Mouse (Mus musculus): Measurements from ENCODE around the gene Actr3b. TPM values are rescaled to one million over a fixed set of nuclear protein-coding genes. Genes with fewer than 3 reads are reported as not detected.

Actr3b gene
- polyA plus RNA-seq, 1 experiment from 2014 or later = 0.53 TPM

DNA sequence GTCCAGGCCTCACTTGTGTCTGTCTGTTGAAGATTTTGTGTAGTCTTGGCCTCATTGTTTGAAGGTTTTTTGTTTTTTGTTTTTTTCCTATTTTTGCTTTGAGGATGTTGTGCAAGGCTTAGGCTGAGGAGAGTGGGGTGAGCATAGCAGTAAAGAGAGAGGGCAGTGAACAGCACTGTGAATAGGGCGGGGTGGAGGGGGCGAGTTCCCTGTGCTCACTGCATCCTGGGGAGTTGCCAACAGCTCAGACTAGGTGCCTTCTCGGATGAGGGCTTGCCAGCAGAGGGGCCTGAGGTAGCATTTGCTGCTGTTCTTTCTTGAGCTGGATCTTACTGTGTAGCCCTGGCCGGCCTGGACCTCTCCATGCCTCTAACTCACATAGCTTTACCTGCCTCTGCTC, 41.9 kb downstream of the Actr3b start:
- Histone ChIP-seq H3K27me3 (replicated peaks; ENCODE audit: insufficient read depth, low read length) (no peaks in the 10 kb centered on the region), H3K4me3 (ENCODE audit: low read depth, low read length) (no peak overlapping the region), H3K9ac (replicated peaks; ENCODE audit: low read depth) (no peak overlapping the region), H3K4me2 (replicated peaks; ENCODE audit: low read depth, low read length) (no peak overlapping the region), H3K27ac (ENCODE audit: low read length) (no peak overlapping the region), H3K36me3 (ENCODE audit: insufficient read depth, low read length) (no peaks in the 10 kb centered on the region), H3K4me1 (ENCODE audit: insufficient read depth, low read depth, low read length) (no peaks in the 10 kb centered on the region), H3K9me3 (ENCODE audit: low read length) (no peaks in the 10 kb centered on the region)
- TF ChIP-seq CTCF (IDR thresholded peaks at IDR 0.05) (no peak), EP300 (IDR thresholded peaks at IDR 0.05) (no peak)
- DNase-seq (ENCODE audit: low spot score) (no peak), ATAC-seq (no peak)
- WGBS = 74% methylated on average over 4 of the region's 4 CpGs

DNA sequence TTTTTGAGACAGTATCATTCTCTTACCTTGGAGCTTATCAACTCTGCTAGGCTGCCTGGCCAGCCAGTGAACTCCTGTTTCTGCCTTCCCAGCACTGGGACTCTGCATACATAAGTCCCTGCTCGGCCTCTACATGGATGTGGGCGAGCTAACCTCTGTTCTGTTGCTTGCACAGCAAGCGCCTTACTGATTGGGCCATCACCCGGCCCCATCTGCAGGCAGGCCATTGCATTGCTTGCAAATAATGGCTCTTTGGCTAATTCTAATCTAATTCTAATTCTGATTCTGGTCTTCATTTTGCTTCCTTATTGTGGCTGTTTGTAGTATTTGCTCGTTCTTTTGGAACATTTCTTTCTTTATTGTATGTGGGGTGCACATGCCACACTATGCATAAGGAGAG, 44.8 kb downstream of the Actr3b start:
- Histone ChIP-seq H3K4me3 (ENCODE audit: low read depth, low read length) (no peak overlapping the region), H3K9ac (replicated peaks; ENCODE audit: low read depth) (no peak overlapping the region), H3K9me3 (ENCODE audit: low read length) (no peaks in the 10 kb centered on the region), H3K36me3 (ENCODE audit: insufficient read depth, low read length) (no peaks in the 10 kb centered on the region), H3K4me1 (ENCODE audit: insufficient read depth, low read depth, low read length) (no peaks in the 10 kb centered on the region), H3K4me2 (replicated peaks; ENCODE audit: low read depth, low read length) (no peak overlapping the region), H3K27me3 (replicated peaks; ENCODE audit: insufficient read depth, low read length) (no peaks in the 10 kb centered on the region), H3K27ac (ENCODE audit: low read length) (no peak overlapping the region)
- no peak for ATAC-seq
- DNase-seq (ENCODE audit: low spot score) = no peak
- 72% methylated on average over 5 of the region's 5 CpGs for WGBS
- TF ChIP-seq EP300 (IDR thresholded peaks at IDR 0.05) (no peak), CTCF (IDR thresholded peaks at IDR 0.05) (0 out of 2 replicates have a peak, but pooled peaks have one; percentile 24)

DNA sequence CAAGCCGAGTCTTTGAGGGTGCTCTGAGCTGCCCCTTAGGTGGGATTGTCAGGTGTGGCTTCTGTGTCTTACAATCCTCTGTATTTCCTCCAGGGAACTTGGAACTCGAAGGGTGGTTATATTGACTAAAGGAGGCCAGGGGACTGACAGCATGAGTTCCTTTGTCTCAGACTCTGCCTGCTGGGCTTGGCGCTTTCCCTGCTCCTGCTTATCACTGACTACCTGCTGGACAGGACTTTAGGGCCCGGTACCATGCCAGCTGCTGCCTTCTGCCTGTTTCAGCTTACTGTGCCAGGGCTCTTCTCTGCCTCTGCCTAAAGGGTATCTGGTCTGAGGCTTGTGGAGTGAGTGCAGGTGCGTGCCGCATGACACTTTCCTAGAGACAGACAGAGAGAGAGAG, 53.1 kb downstream of the Actr3b start:
- H3K27ac ChIP-seq (ENCODE audit: low read length) = no peak overlapping the region
- 56% methylated on average over 6 of the region's 6 CpGs for WGBS

DNA sequence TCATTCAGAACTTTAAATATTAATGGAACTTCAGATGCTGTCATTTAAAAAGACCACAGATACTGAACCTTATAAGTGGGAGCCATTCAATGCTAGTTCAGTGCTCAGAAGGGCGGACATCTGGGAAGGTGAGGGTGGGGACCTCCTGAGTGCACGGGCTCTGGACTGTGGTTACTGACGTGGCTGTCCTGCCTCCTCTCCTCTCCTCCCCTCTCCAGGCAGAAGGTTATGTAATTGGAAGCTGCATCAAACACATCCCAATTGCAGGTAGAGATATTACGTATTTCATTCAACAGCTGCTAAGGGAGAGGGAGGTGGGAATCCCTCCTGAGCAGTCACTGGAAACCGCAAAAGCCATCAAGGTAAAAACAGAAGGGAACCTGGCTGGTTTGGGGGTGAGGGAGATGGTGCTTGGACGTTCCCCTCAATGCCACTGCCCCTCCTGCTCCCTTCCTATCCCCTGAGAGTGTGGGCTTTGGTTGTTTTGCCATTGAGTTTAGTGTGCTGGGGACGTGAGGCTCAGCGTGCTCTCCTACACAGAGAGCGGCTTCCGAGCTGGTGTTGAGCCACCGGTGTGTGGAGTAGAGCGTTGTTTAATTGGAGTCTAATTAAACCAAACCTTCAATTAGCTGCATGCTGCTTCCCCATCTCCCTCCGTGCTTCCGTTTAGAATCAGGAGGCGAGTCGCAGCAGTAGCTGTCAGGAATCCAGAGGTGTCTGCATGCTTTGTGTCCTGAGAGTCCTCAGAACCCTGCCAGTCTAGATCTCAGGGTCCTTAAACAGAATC, 69.7 kb downstream of the Actr3b start:
- H3K4me1 ChIP-seq (ENCODE audit: insufficient read depth, low read depth, low read length) = no peaks in the 10 kb centered on the region
- H3K4me2 ChIP-seq (replicated peaks; ENCODE audit: low read depth, low read length) = no peak overlapping the region
- ATAC-seq = no peak
- TF ChIP-seq EP300 (IDR thresholded peaks at IDR 0.05) (no peak), CTCF (IDR thresholded peaks at IDR 0.05) (no peak)
- H3K9ac ChIP-seq (replicated peaks; ENCODE audit: low read depth) = no peak overlapping the region
- H3K36me3 ChIP-seq (ENCODE audit: insufficient read depth, low read length) = no peaks in the 10 kb centered on the region
- 65% methylated on average over 16 of the region's 16 CpGs for WGBS
- no peaks in the 10 kb centered on the region for H3K9me3 ChIP-seq (ENCODE audit: low read length)
- no peak for DNase-seq (ENCODE audit: low spot score)
- no peaks in the 10 kb centered on the region for H3K27me3 ChIP-seq (replicated peaks; ENCODE audit: insufficient read depth, low read length)
- H3K4me3 ChIP-seq (ENCODE audit: low read depth, low read length) = no peak overlapping the region
- H3K27ac ChIP-seq (ENCODE audit: low read length) = no peak overlapping the region

More for the DNA sequence above, 53.1 kb downstream of the Actr3b start:
- no peak for ATAC-seq
- Histone ChIP-seq H3K4me1 (ENCODE audit: insufficient read depth, low read depth, low read length) (no peaks in the 10 kb centered on the region), H3K4me2 (replicated peaks; ENCODE audit: low read depth, low read length) (no peak overlapping the region), H3K36me3 (ENCODE audit: insufficient read depth, low read length) (no peaks in the 10 kb centered on the region), H3K9me3 (ENCODE audit: low read length) (no peaks in the 10 kb centered on the region), H3K9ac (replicated peaks; ENCODE audit: low read depth) (no peak overlapping the region), H3K4me3 (ENCODE audit: low read depth, low read length) (no peak overlapping the region), H3K27me3 (replicated peaks; ENCODE audit: insufficient read depth, low read length) (no peaks in the 10 kb centered on the region)
- TF ChIP-seq EP300 (IDR thresholded peaks at IDR 0.05) = no peak
- no peak for DNase-seq (ENCODE audit: low spot score)

DNA sequence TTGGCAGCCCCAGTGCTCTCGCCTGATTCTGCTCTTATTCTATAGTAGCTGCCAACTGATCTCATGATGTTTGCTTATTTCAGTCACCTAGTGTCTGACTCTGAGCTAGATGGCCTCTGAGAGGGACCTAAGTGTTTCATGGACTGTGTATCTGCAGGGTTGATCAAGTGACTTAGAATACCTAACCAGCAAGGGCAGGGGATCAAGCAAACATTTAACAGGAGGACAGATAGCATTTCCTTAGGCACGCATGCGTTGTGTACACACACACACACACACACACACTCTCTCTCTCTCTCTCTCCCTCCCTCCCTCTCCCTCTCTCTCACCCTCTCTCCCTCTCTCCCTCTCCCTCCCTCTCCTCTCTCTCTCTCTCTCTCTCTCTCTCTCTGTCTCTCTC, 71.0 kb downstream of the Actr3b start:
- 31% methylated on average over 3 of the region's 3 CpGs for WGBS
- Histone ChIP-seq H3K27me3 (replicated peaks; ENCODE audit: insufficient read depth, low read length) (no peaks in the 10 kb centered on the region), H3K27ac (ENCODE audit: low read length) (no peak overlapping the region), H3K4me3 (ENCODE audit: low read depth, low read length) (no peak overlapping the region), H3K9ac (replicated peaks; ENCODE audit: low read depth) (no peak overlapping the region), H3K4me1 (ENCODE audit: insufficient read depth, low read depth, low read length) (no peaks in the 10 kb centered on the region), H3K4me2 (replicated peaks; ENCODE audit: low read depth, low read length) (no peak overlapping the region), H3K36me3 (ENCODE audit: insufficient read depth, low read length) (no peaks in the 10 kb centered on the region), H3K9me3 (ENCODE audit: low read length) (no peaks in the 10 kb centered on the region)
- no peak for ATAC-seq
- TF ChIP-seq CTCF (IDR thresholded peaks at IDR 0.05) = no peak
- no peak for TF ChIP-seq EP300 (IDR thresholded peaks at IDR 0.05)
- DNase-seq (ENCODE audit: low spot score) = no peak

DNA sequence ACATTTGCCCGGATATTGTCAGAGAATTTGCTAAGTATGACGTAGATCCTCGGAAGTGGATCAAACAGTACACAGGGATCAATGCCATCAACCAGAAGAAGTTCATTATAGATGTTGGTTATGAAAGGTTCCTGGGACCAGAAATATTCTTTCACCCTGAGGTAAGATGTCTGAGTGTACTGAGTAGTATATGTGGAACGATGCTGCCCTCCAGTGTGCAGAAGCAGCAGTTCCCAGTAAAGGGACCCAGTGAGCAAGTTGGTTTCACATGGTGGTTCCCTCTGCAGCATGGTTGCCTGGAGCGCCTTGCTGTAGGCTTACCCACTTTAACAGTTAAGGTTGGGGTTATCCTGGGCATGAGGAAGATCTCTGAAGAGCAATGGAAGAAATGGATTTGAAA, 71.8 kb downstream of the Actr3b start:
- H3K4me3 ChIP-seq (ENCODE audit: low read depth, low read length) = no peak overlapping the region

More for the DNA sequence above, 71.8 kb downstream of the Actr3b start:
- DNase-seq (ENCODE audit: low spot score) (peak; percentile 59), ATAC-seq (peak; percentile 56; the same call in 1 of the 2 replicates)
- Histone ChIP-seq H3K36me3 (ENCODE audit: insufficient read depth, low read length) (no peaks in the 10 kb centered on the region), H3K27me3 (replicated peaks; ENCODE audit: insufficient read depth, low read length) (no peaks in the 10 kb centered on the region), H3K9ac (replicated peaks; ENCODE audit: low read depth) (no peak overlapping the region), H3K4me1 (ENCODE audit: insufficient read depth, low read depth, low read length) (no peaks in the 10 kb centered on the region), H3K4me2 (replicated peaks; ENCODE audit: low read depth, low read length) (no peak overlapping the region), H3K9me3 (ENCODE audit: low read length) (no peaks in the 10 kb centered on the region), H3K27ac (ENCODE audit: low read length) (no peak overlapping the region)
- WGBS = 62% methylated on average over 5 of the region's 5 CpGs
- TF ChIP-seq EP300 (IDR thresholded peaks at IDR 0.05) (no peak), CTCF (IDR thresholded peaks at IDR 0.05) (peak; percentile 76)
